Mouse (Mus musculus) left cerebral cortex, adult 2 months (tissue): ENCODE results near the gene Gm10591. TPM values are rescaled to one million over a fixed set of nuclear protein-coding genes. Genes with fewer than 3 reads are reported as not detected.
"Not testable (repeated sequence)": the region's sequence is repeated elsewhere in the genome, so short reads cannot be mapped to it uniquely, and the experiment has no call there.

Experiments used
- DNase-seq, 2 experiments: peaks; one replicate each; pipeline ENCODE4 v3.0.0; 2021 to 2022; ENCODE audit warnings: low spot score in 2 of 2, mixed read lengths in 1 of 2; ENCODE audit errors: extremely low spot score in 1 of 2
- H3K27ac ChIP-seq: fragments of 200-600 bp; 2 replicates; pipeline ENCODE4 v1.8.1; 2022
- H3K4me3 ChIP-seq: fragments of 200-600 bp; 2 replicates; pipeline ENCODE4 v1.8.1; 2022
- intact Hi-C: fragments of 180-260 bp; cut with DNase I; formaldehyde crosslinking; loops from one replicate; pipeline ENCODE4 v1.15.1; 2025
- long read RNA-seq, 2 experiments: library from polyadenylated mRNA; stranded (forward); transcript quantifications; one replicate each; pipeline ENCODE4 v2.0.0; 2021; ENCODE audit warnings: borderline mapping rate in 2 of 2
- total RNA-seq, 2 experiments: library from RNA; stranded (reverse); gene quantifications; 2 replicates each; pipeline ENCODE4 v1.2.3; 2021

Gene Gm10591
- total RNA-seq, result not detected
- long read RNA-seq, experiment 1, result 0 reads
- long read RNA-seq, experiment 2, partial matches to known transcripts, result 0 of 1 reads
- long read RNA-seq, experiment 2, other reads (novel, unspliced or antisense), result 0 of 1 reads

DNA sequence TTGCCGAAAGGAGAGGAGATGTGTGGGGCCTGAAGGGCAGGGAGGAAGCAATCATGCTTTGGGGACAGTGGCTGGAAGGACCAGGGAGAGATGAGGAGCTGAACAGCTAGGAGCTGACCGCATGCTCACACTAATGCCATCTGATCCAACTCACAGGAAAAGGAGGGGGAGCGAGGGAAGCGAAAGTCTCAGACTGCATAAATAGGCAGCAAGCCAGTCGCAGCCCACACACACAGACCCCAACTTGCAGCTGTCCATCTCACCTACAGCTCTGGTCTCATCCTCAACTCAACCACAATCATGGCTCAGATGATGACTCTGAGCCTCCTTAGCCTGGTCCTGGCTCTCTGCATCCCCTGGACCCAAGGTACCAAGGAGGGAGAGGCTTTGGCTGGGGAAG, at the start of gene Gm10591:
TSS of gene Gm10591 (plus strand) at position 301 of the 400 bp plus-strand sequence.
- H3K27ac ChIP-seq, intact Hi-C loops, H3K4me3 ChIP-seq, DNase-seq: not testable (repeated sequence)

DNA sequence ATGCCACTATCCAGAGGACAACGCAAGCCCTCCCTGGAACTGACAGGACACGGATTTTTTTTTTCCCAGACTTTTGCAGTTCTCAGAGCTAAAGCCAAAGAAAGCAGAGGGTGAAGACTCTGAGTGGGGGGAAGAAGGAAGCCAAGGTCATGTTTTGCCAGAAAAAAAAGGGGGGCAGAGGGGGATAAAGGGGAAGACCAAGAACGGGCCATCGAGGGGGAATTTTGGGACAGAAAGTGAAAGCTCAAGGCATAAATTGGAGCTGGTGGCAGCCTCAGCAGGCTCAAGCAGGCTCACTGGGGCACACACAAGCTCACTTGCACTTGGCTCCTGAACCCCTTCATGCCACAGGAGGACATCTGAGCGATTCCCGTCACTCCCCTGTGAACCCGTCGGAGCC, 17.4 kb downstream of the Gm10591 start, which contains the start of gene Gm2564:
TSS of gene Gm2564 (plus strand) at position 301 of the 400 bp plus-strand sequence.
- H3K4me3 ChIP-seq, DNase-seq, H3K27ac ChIP-seq, intact Hi-C loops: not testable (repeated sequence)

GRCm38 (mm10) chr4:42654951-42655350, 43.0 kb downstream of the Gm10591 start, which contains the start of gene Ccl27b:
Ccl27b (plus strand) TSS chr4:42655251.
- DNase-seq, H3K27ac ChIP-seq, H3K4me3 ChIP-seq, intact Hi-C loops: not testable (repeated sequence)

GRCm38 (mm10) chr4:42661793-42662192, 49.8 kb downstream of the Gm10591 start, which contains the start of gene Il11ra2:
Il11ra2 (minus strand) TSS chr4:42661893.
- H3K4me3 ChIP-seq, DNase-seq, H3K27ac ChIP-seq, intact Hi-C loops: not testable (repeated sequence)

Other genes starting within 250 kb of the Gm10591 start
- gene Gm21586, start 172.8 kb upstream of the Gm10591 start, total RNA-seq, result not detected
- gene Gm2163, start 145.4 kb upstream of the Gm10591 start, total RNA-seq, result 1 to 10 TPM; 7.8 to 8.7 TPM
- gene Fam205a2, start 84.0 kb upstream of the Gm10591 start, total RNA-seq, result 1 to 10 TPM in 1 of 2 experiments, not detected in 1; 2.4 TPM
- gene Gm2564, start 17.5 kb downstream of the Gm10591 start, total RNA-seq, result 10 to 100 TPM; 14.0 to 14.4 TPM
- 1 to 10 TPM; 2.4 to 6.4 TPM for gene Ccl27b, start 43.1 kb downstream of the Gm10591 start, total RNA-seq
- gene Il11ra2, start 49.7 kb downstream of the Gm10591 start, total RNA-seq, result under 1 TPM in 1 of 2 experiments, not detected in 1; 0.27 TPM
- gene 4930578G10Rik, start 123.3 kb downstream of the Gm10591 start, total RNA-seq, result 1 to 10 TPM; 3.0 TPM
- under 1 TPM; 0.68 to 0.95 TPM for gene Ccl19, start 144.4 kb downstream of the Gm10591 start, total RNA-seq
- gene Ccl21a, start 161.8 kb downstream of the Gm10591 start, total RNA-seq, result not detected
- under 1 TPM in 1 of 2 experiments, not detected in 1; 0.11 TPM for gene Fam205a1, start 241.7 kb downstream of the Gm10591 start, total RNA-seq
- 1 to 10 TPM; 2.3 to 2.4 TPM for gene Gm12394, start 244.6 kb downstream of the Gm10591 start, total RNA-seq